Mouse (Mus musculus) midbrain, embryonic 12.5 days (tissue): ENCODE data around the gene C2. TPM values are rescaled to one million over a fixed set of nuclear protein-coding genes. Genes with fewer than 3 reads are reported as not detected.

Experiments
- ATAC-seq: fragments of 200-750 bp; cut with Nextera tagmentation; 2 replicates; pipeline ENCODE4 v1.8.0; 2017; ENCODE audit warnings: low read depth, moderate TSS enrichment, moderate library complexity; ENCODE audit not compliant: low FRiP score
- H3K27ac ChIP-seq: fragments of 300-500 bp; sonication (generic); replicated peaks from 2 replicates; pipeline ENCODE4 v1.5.1; 2016; ENCODE audit warnings: mild to moderate bottlenecking
- H3K27me3 ChIP-seq: fragments of 300-500 bp; sonication (generic); 2 replicates; pipeline ENCODE4 v1.6.1; 2016; ENCODE audit warnings: mild to moderate bottlenecking
- H3K36me3 ChIP-seq: fragments of 300-500 bp; sonication (generic); 2 replicates; pipeline ENCODE4 v1.6.1; 2016
- H3K4me1 ChIP-seq: fragments of 300-500 bp; sonication (generic); 2 replicates; pipeline ENCODE4 v1.6.1; 2016
- H3K4me2 ChIP-seq: fragments of 300-500 bp; sonication (generic); replicated peaks from 2 replicates; pipeline ENCODE4 v1.6.1; 2016; ENCODE audit warnings: mild to moderate bottlenecking, moderate library complexity
- H3K4me3 ChIP-seq: fragments of 300-500 bp; sonication (generic); 2 replicates; pipeline ENCODE4 v1.5.1; 2016; ENCODE audit warnings: mild to moderate bottlenecking
- H3K9ac ChIP-seq: fragments of 300-500 bp; sonication (generic); replicated peaks from 2 replicates; pipeline ENCODE4 v1.6.1; 2016; ENCODE audit warnings: mild to moderate bottlenecking, moderate library complexity
- H3K9me3 ChIP-seq: fragments of 300-500 bp; sonication (generic); 2 replicates; pipeline ENCODE4 v1.6.1; 2016; ENCODE audit warnings: mild to moderate bottlenecking
- WGBS: fragments of 180-500 bp; shearing (Covaris S2); methylation state at CpG from one replicate; pipeline ENCODE4 v1.1.7; 2016; 5-methylcytosine and 5-hydroxymethylcytosine counted together
- polyA plus RNA-seq: library from polyadenylated mRNA; unstranded; fragments of >200 nt; fragmentation: Nextera tagmentation; extraction: Ambion mirVana; gene quantifications from 2 replicates; pipeline ENCODE4 v1.2.1, GENCODE M21; 2016

Gene C2
- polyA plus RNA-seq, 1 experiment from 2014 or later, result 2.1 TPM

DNA sequence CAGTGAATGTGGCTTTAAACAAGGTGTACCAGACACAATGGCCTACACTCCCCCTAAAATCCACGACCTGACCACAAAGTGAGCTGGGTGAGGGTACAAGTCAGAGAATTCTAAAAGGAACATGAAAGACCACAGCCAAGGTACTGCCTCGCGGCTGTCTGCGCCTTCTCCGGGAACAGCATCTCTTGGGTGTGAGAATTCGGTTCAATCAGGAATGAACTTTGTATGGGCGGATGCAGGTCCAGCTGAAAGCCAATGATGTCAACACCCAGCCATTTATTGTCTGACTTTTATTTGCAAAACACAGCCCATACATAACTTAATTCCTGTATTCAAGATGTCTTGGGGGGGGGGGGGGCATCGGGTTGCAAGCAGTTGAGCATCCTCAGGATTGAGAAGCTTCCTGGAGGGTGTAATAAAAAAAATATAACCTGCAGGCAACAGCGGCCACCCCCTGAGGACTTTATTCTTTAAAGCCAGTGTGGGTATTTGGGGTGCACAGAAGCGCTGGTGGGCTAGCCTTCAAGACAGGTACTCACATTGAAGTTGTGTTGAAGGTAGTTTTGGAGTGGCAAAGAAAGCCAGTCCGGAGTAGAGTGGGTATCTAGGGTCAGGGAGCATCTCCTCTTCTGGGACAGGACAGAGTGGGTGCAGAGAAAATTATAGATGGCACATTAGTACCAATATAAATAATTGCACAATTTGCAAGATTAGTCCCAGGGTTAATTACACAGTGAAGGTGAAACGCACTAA, 4.8 kb downstream of the C2 start:
- H3K27ac ChIP-seq, result peak overlapping the region; percentile 86
- no peak for ATAC-seq
- H3K4me1 ChIP-seq, result peaks cover 36% of the 10 kb centered on the region
- no peaks in the 10 kb centered on the region for H3K9me3 ChIP-seq
- peaks cover 9% of the 10 kb centered on the region for H3K36me3 ChIP-seq
- peak overlapping the region; percentile 92; the same call in 1 of the 2 replicates for H3K4me3 ChIP-seq
- no peak overlapping the region for H3K9ac ChIP-seq
- peak overlapping the region; percentile 98 for H3K4me2 ChIP-seq
- 75% methylated on average over 12 of the region's 12 CpGs for WGBS
- H3K27me3 ChIP-seq, result no peaks in the 10 kb centered on the region

DNA sequence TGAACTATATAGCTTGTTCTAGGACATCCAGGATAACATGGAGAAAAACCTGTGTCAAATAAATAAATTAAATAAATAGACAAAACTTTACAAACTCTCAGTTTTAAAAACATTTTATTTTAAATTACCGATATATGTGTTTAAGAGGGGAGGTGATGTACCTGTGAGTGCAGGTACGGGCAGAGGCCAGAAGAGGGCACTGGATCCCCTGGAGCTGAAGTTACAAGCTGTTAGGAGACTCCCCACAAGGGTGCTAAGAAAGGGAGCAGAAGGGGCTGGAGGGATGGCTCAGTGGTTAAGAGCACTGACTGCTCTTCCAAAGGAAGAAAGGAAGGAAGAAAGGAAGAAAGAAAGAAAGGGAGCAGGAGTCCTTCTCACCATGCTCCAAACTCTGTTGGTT, 6.7 kb downstream of the C2 start:
- WGBS, result 96% methylated on average over 2 of the region's 2 CpGs
- Histone ChIP-seq H3K27ac (no peak overlapping the region), H3K4me2 (no peak overlapping the region), H3K9ac (no peak overlapping the region), H3K9me3 (no peaks in the 10 kb centered on the region), H3K36me3 (peaks cover 7% of the 10 kb centered on the region), H3K27me3 (no peaks in the 10 kb centered on the region), H3K4me3 (no peak overlapping the region), H3K4me1 (peaks cover 19% of the 10 kb centered on the region)
- no peak for ATAC-seq

DNA sequence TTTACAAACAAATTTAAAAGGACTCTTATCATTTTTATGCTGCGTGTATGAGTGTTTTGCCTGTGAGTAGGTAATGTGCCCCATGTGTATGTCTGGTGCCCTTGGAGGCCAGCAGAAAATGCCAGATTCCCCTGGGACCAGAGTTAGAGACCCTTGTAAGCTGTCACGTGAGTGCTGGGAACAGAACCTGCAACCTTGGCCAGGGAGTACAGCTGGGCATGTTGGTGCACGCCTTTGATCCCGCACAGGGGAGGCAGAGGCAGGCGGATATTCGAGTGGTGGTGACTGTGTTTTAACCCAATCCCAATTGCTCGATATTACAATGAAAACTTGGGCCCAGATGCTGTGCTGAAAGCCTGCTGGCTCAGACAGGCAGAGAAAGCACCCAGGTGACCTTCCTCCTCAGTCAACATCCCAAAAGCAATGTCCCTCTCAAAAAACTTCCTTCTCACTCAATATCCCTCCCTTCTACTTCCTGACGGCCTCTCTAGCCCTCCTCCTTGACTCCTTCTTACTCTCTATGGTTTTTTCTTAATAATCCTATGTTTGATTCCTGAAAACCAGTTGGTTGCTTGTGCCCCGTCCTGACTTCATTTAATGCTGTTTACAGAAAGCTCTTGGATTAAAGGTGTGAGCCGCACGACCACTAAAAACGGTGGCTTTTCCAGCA, 7.9 kb downstream of the C2 start:
- 87% methylated on average over 12 of the region's 12 CpGs for WGBS
- Histone ChIP-seq H3K36me3 (no peaks in the 10 kb centered on the region), H3K27me3 (no peaks in the 10 kb centered on the region), H3K9ac (no peak overlapping the region), H3K4me2 (no peak overlapping the region), H3K27ac (no peak overlapping the region), H3K9me3 (no peaks in the 10 kb centered on the region), H3K4me3 (no peak overlapping the region), H3K4me1 (peaks cover 8% of the 10 kb centered on the region)
- ATAC-seq, result no peak

DNA sequence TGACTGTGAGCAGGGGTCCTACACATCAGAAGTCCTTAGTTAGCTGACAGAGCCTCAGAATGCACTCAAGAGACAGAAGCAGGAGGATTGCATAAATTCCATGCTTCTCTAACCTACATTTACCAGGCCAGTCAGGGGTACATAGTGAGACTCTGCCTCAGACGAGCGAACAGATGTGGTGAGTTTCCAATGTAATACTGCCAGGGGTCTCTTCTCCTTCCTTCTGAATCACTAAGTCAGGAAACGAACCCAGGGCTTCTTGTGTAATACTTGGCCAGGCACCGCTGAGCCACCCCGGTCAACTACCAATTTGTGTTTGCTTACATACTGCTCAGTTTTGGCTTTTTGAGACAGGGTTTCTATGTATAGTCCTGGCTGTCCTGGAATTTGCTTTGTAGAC, 10.1 kb downstream of the C2 start:
- 87% methylated on average over 5 of the region's 5 CpGs for WGBS
- 0 out of 2 replicates have a peak, but pooled peaks cover 8% of the 10 kb centered on the region for H3K27me3 ChIP-seq
- no peak overlapping the region for H3K27ac ChIP-seq
- no peaks in the 10 kb centered on the region for H3K9me3 ChIP-seq
- no peaks in the 10 kb centered on the region for H3K4me1 ChIP-seq
- H3K36me3 ChIP-seq, result no peaks in the 10 kb centered on the region
- H3K4me2 ChIP-seq, result no peak overlapping the region
- no peak for ATAC-seq
- H3K4me3 ChIP-seq, result no peak overlapping the region
- no peak overlapping the region for H3K9ac ChIP-seq

DNA sequence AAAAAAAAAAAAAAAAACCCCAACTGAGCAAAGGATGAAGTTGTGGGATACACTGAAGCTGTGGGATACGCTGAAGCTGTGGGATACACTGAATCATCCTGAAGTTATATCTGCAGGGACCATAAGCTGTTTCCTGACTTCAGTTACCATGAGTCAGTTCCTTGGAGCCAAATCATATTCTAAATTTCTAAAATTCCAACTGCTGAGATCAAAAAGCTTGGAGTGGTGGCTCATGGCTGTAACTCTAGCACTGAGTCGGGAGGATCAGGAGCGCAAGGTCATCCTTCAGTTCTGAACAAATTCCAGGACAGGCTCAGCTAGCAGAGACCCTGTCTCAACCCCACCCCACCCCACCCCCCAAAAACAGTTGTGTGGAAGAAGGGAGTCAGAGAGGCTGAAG, 12.4 kb downstream of the C2 start:
- ATAC-seq, result no peak
- no peaks in the 10 kb centered on the region for H3K4me1 ChIP-seq
- H3K4me2 ChIP-seq, result no peak overlapping the region
- H3K4me3 ChIP-seq, result no peak overlapping the region
- H3K27me3 ChIP-seq, result peaks cover 24% of the 10 kb centered on the region
- no peaks in the 10 kb centered on the region for H3K9me3 ChIP-seq
- 80% methylated on average over 3 of the region's 3 CpGs for WGBS
- no peak overlapping the region for H3K27ac ChIP-seq
- no peak overlapping the region for H3K9ac ChIP-seq
- H3K36me3 ChIP-seq, result no peaks in the 10 kb centered on the region

DNA sequence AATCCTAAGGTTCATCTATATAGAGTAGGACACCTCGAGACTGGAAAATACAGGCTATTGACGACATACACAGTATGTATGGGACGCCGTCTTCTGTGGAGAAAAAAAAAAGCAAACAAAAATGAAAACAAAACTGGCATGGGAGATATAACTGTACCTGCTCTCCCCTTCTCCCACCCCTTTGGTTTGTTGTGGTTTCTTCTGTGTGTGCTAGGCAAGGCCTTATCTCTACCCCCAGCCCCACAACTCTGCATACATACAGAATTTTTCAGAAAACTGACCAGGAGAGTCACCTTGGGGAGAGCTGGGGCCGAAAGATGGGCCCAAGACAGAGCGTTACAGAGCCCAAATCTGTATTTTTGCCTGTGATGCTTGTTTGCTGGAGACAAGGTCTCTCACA, 13.4 kb downstream of the C2 start:
- 89% methylated on average over 6 of the region's 6 CpGs for WGBS

DNA sequence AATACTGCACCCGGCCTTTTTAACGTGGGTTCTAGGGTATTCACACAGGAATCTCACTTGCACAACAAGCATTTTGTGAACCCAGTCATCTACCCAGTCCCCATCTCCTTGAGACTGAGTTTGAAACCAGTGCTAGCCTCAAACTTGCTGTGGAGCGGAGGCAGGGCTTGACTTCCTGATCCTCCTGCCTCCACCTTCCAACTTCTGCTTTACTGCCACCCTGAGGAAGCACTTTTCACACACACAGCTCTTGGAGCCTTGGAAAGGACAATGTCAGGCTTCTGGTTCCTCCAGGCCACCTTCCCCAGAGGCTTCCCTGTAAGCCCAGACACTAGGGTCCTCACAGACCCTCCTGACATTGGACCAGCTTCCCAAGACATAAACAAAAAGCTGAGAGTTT, 14.7 kb downstream of the C2 start:
- ATAC-seq, result no peak
- H3K27ac ChIP-seq, result no peak overlapping the region
- no peak overlapping the region for H3K9ac ChIP-seq
- H3K27me3 ChIP-seq, result peaks cover 32% of the 10 kb centered on the region
- whole genome bisulfite sequencing, result 67% methylated on average over 3 of the region's 3 CpGs
- H3K4me3 ChIP-seq, result no peak overlapping the region
- H3K4me1 ChIP-seq, result no peaks in the 10 kb centered on the region
- H3K4me2 ChIP-seq, result no peak overlapping the region
- no peaks in the 10 kb centered on the region for H3K9me3 ChIP-seq
- H3K36me3 ChIP-seq, result no peaks in the 10 kb centered on the region

More for the DNA sequence above, 13.4 kb downstream of the C2 start:
- Histone ChIP-seq H3K9ac (no peak overlapping the region), H3K4me1 (no peaks in the 10 kb centered on the region), H3K4me3 (no peak overlapping the region), H3K36me3 (no peaks in the 10 kb centered on the region), H3K27ac (no peak overlapping the region), H3K9me3 (no peaks in the 10 kb centered on the region), H3K4me2 (no peak overlapping the region), H3K27me3 (peaks cover 32% of the 10 kb centered on the region)
- ATAC-seq, result no peak

DNA sequence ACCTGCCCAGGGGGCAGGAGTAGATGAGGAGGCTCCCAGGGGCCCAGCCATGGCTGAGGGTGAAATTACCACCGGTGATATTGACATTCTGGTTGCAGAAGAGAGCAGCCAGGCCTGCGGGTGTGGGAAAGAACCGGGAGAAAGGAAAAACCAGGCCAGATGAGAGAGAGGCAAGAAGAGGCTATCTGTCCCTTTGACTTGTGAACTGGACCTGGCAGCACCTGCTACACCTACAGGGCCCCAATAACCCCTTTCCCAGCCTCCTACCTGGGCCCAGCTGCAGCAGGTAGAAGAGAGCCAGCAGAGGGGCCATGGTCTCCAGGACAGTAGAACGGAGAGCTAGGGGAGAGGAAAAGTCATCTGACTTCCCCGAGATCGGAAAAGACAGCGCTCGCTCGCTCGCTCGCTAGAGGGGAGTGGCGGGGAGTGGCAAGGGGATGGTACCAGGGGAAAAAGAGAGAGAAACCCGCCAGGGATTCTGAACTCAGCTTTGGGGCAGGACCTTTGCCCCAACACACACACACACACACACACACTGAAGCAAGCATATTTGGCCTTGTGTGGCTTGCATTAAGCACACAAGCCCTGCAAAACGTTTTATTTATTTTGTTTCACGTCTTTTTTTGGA, 16.3 kb downstream of the C2 start, which contains the start of gene Gm20547:
TSS of gene Gm20547 (minus strand) at position 360 of the 628 bp plus-strand sequence.
- peak within 1 kb of the TSS; percentile 21; the same call in 1 of the 2 replicates for H3K9ac ChIP-seq
- H3K4me3 ChIP-seq, result no peak within 1 kb of the TSS

DNA sequence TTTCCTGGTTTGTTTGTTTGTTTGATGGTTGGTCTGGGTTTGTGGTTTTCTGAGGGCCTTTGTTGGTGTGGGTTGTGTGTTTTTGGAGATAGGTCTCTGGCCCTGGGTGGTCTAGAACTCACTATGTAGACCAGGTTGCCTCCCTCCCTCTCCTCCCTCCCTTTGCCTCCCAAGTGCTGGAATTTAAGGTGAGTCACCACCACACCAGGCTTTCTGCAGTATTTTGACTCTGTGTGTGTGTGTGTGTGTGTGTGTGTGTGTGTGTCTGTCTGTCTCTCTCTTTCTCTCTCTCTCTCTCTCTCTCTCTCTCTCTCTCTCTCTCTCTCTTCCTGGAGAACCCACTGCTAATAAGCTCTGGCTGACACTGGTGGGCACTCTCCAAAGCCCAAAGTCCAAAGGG, 16.9 kb downstream of the C2 start:
- H3K27me3 ChIP-seq, result peaks cover 32% of the 10 kb centered on the region
- H3K4me1 ChIP-seq, result no peaks in the 10 kb centered on the region
- no peak overlapping the region for H3K4me3 ChIP-seq
- H3K36me3 ChIP-seq, result no peaks in the 10 kb centered on the region
- no peak overlapping the region for H3K27ac ChIP-seq
- ATAC-seq, result no peak
- no peak overlapping the region for H3K4me2 ChIP-seq
- no peak overlapping the region for H3K9ac ChIP-seq
- H3K9me3 ChIP-seq, result no peaks in the 10 kb centered on the region

More for the DNA sequence above, 16.3 kb downstream of the C2 start, which contains the start of gene Gm20547:
- no peak within 1 kb of the TSS for H3K4me2 ChIP-seq
- no peaks in the 10 kb centered on the region for H3K4me1 ChIP-seq
- peaks cover 32% of the 10 kb centered on the region for H3K27me3 ChIP-seq
- H3K36me3 ChIP-seq, result no peaks in the 10 kb centered on the region
- ATAC-seq, result no peak
- no peak within 1 kb of the TSS for H3K27ac ChIP-seq
- H3K9me3 ChIP-seq, result no peaks in the 10 kb centered on the region
- 6% methylated on average over 15 of the region's 15 CpGs for WGBS

DNA sequence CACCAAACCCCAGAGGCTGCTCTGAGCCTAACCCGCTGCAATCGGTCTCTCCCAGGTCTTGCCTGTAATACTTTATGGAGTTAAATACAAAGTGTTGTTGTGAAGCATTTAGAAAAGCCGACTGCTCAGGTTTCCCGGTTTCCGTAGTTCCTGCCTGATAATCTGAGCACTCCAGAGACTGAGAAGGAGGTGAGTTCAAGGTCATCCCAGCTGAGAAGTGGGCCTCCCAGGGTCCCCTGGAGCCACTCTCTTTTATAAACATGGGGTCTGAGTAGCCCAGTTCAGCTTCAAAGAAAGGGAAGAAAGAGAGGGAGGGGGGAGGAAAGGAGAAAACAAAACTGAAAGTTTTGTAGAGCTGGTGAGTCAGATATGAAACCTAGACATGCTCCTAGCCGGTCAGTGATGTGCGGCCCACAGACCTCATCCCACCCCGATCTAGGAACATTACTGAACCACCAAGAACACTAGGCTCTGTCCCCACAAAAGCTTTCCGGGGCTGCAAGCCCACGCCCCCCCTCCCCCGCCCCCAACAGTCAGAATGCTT, 18.7 kb downstream of the C2 start, which contains the start of gene Zbtb12:
TSS of gene Zbtb12 (plus strand) at position 148 of the 544 bp plus-strand sequence.
- Histone ChIP-seq H3K27me3 (peaks cover 32% of the 10 kb centered on the region), H3K36me3 (no peaks in the 10 kb centered on the region), H3K9ac (no peak within 1 kb of the TSS), H3K4me1 (no peaks in the 10 kb centered on the region), H3K4me2 (no peak within 1 kb of the TSS), H3K27ac (no peak within 1 kb of the TSS), H3K9me3 (no peaks in the 10 kb centered on the region), H3K4me3 (no peak within 1 kb of the TSS)
- 70% methylated on average over 11 of the region's 11 CpGs for WGBS
- no peak for ATAC-seq

DNA sequence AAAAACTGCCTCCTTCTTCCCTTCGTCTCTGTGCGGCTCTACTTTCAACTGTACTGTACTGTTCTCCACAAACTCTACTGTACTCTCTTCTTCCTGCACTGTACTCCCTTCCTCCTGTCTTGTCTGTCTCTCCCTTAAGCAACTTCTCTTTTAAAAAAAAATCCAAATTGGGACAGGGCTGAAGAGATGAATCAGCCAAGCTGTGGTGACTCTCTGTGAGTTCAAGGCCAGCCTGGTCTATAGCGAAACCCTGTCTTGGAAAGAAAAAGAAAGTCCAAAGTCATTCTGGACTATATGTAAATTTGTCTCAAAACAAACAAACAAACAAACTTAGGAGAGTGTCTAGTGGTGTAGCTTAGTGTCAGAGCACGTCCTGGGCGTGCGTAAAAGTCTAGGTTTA, 23.7 kb downstream of the C2 start:
- no peak for ATAC-seq
- Histone ChIP-seq H3K4me2 (no peak overlapping the region), H3K4me3 (no peak overlapping the region), H3K9ac (no peak overlapping the region), H3K36me3 (no peaks in the 10 kb centered on the region), H3K27ac (no peak overlapping the region), H3K4me1 (no peaks in the 10 kb centered on the region), H3K27me3 (no peaks in the 10 kb centered on the region), H3K9me3 (no peaks in the 10 kb centered on the region)
- WGBS, result 97% methylated on average over 6 of the region's 6 CpGs

DNA sequence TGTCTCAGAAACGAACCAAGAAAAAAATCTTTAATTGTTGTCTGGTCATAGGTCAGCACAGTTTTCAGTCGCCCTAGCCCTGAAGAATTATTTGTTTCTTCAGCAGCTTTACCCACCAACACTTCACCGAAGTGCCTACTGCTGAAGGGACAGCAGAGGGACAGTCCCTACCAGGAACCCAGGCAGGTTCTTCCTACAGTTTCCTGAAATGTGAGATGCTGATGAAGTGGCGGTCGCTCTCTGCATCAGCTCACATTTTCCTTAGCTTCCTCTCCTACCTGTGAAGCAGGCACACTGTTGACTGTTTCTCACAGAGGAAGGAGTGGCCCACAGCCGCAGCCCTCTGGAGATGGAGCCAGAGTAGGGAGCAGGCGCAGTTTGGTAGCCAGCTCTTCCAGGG, 32.1 kb downstream of the C2 start:
- Histone ChIP-seq H3K36me3 (no peaks in the 10 kb centered on the region), H3K9me3 (no peaks in the 10 kb centered on the region), H3K4me2 (no peak overlapping the region), H3K27me3 (0 out of 2 replicates have a peak, but pooled peaks cover 3% of the 10 kb centered on the region), H3K9ac (no peak overlapping the region), H3K4me3 (no peak overlapping the region), H3K27ac (no peak overlapping the region), H3K4me1 (no peaks in the 10 kb centered on the region)
- ATAC-seq, result no peak
- 73% methylated on average over 7 of the region's 7 CpGs for WGBS
